Mouse (Mus musculus) neural tube, embryonic 11.5 days (tissue): ENCODE results near the gene Fndc10. TPM values are rescaled to one million over a fixed set of nuclear protein-coding genes. Genes with fewer than 3 reads are reported as not detected.
"Not testable (repeated sequence)": the region's sequence is repeated elsewhere in the genome, so short reads cannot be mapped to it uniquely, and the experiment has no call there.

Experiments used
- ATAC-seq: fragments of 200-750 bp; cut with Nextera tagmentation; 2 replicates; pipeline ENCODE4 v1.8.0; 2017; ENCODE audit warnings: moderate number of reproducible peaks, mild to moderate bottlenecking, moderate TSS enrichment, moderate library complexity; ENCODE audit not compliant: insufficient read depth, low FRiP score, low TSS enrichment
- DNase-seq: peaks from one replicate; pipeline ENCODE4 v3.0.0-alpha.2; 2015; ENCODE audit warnings: low spot score
- H3K27ac ChIP-seq: fragments of 300-500 bp; sonication (generic); 2 replicates; pipeline ENCODE4 v1.5.1; 2014; ENCODE audit warnings: low read depth, mild to moderate bottlenecking, low read length
- H3K27me3 ChIP-seq: fragments of 300-500 bp; sonication (generic); 2 replicates; pipeline ENCODE4 v1.6.1; 2014; ENCODE audit warnings: mild to moderate bottlenecking, low read length, mixed read lengths; ENCODE audit not compliant: control insufficient read depth, insufficient read depth
- H3K36me3 ChIP-seq: fragments of 300-500 bp; sonication (generic); 2 replicates; pipeline ENCODE4 v1.6.1; 2014; ENCODE audit warnings: mild to moderate bottlenecking, low read length, moderate library complexity, mixed read lengths; ENCODE audit not compliant: control insufficient read depth, insufficient read depth
- H3K4me1 ChIP-seq: fragments of 300-500 bp; sonication (generic); 2 replicates; pipeline ENCODE4 v1.6.1; 2014; ENCODE audit warnings: low read length, mixed read lengths; ENCODE audit not compliant: control insufficient read depth, insufficient read depth
- H3K4me2 ChIP-seq: fragments of 300-500 bp; sonication (generic); 2 replicates; pipeline ENCODE4 v1.6.1; 2014; ENCODE audit warnings: low read depth, mild to moderate bottlenecking, moderate library complexity
- H3K4me3 ChIP-seq: fragments of 300-500 bp; sonication (generic); 2 replicates; pipeline ENCODE4 v1.5.1; 2014; ENCODE audit warnings: low read depth, low read length
- H3K9ac ChIP-seq: fragments of 300-500 bp; sonication (generic); 2 replicates; pipeline ENCODE4 v1.6.1; 2014; ENCODE audit warnings: mild to moderate bottlenecking, low read length
- H3K9me3 ChIP-seq: fragments of 300-500 bp; sonication (generic); 2 replicates; pipeline ENCODE4 v1.6.1; 2016; ENCODE audit warnings: low read length; ENCODE audit not compliant: control insufficient read depth
- whole genome bisulfite sequencing: fragments of 180-500 bp; shearing (Covaris S2); extraction: QIAGEN DNeasy Blood & Tissue Kit; methylation state at CpG from one replicate; pipeline ENCODE4 v1.1.7; 2014; 5-methylcytosine and 5-hydroxymethylcytosine counted together
- polyA plus RNA-seq: library from polyadenylated mRNA; unstranded; fragments of >200 nt; fragmentation: Nextera tagmentation; extraction: Ambion mirVana; gene quantifications from 2 replicates; pipeline ENCODE4 v1.2.1, GENCODE M21; 2014

Gene Fndc10
- polyA plus RNA-seq, 1 experiment from 2014 or later, result 2.2 TPM

DNA sequence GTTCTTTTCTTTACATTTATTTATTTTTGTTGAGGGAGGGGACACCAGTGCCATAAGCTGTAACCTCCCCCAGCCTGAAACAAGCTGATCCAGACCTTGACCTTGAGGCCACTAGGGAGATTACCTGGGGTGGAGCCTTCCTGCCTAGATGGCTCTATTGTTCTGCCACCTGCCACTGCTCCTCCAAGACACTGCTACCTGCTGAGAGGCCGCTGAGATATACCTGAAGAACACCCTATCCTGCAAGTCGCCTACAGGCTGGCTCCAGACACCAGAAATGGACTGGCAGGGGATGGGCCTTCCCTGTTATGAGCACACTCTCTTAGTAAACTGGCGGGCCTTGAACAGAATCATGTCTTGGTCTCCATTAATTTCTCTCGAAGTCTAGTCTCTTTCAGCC is 23.9 kb upstream of the Fndc10 start:
- not testable (repeated sequence) for DNase-seq, H3K9me3 ChIP-seq, ATAC-seq, H3K4me1 ChIP-seq, H3K36me3 ChIP-seq, H3K27me3 ChIP-seq, H3K9ac ChIP-seq, H3K27ac ChIP-seq, H3K4me3 ChIP-seq, H3K4me2 ChIP-seq
- WGBS, result 58% methylated on average over 4 of the region's 4 CpGs

DNA sequence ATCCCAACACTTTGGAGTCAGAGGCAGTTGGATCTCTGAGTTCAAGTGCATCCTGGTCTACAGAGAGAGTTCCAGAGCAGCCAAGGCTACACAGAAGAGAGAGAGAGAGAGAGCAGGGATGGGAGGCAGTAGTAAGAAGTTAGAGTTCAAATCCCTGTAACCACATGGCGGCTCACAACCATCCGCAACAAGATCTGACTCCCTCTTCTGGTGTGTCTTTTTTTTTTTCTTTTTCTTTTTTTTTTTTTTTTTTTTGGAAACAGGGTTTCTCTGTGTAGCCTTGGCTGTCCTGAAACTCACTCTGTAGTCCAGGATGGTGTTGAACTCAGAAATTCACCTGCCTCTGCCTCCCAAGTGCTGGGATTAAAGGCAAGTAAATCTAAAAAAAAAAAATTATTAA is 22.1 kb upstream of the Fndc10 start:
- 72% methylated on average over 2 of the region's 2 CpGs for WGBS
- Histone ChIP-seq H3K4me2 (no peak overlapping the region), H3K27ac (no peak overlapping the region), H3K9me3 (no peaks in the 10 kb centered on the region), H3K27me3 (no peaks in the 10 kb centered on the region), H3K4me1 (peaks cover 6% of the 10 kb centered on the region), H3K4me3 (no peak overlapping the region), H3K36me3 (no peaks in the 10 kb centered on the region), H3K9ac (no peak overlapping the region)
- DNase-seq, result no peak
- no peak for ATAC-seq

GRCm38 (mm10) chr4:155675991-155676390 is 18.2 kb upstream of the Fndc10 start:
- 86% methylated on average over 2 of the region's 2 CpGs for WGBS
- Histone ChIP-seq H3K27me3 (no peaks in the 10 kb centered on the region), H3K9me3 (no peaks in the 10 kb centered on the region), H3K9ac (no peak overlapping the region), H3K36me3 (no peaks in the 10 kb centered on the region), H3K27ac (no peak overlapping the region), H3K4me1 (no peaks in the 10 kb centered on the region), H3K4me2 (no peak overlapping the region), H3K4me3 (no peak overlapping the region)
- DNase-seq (no peak), ATAC-seq (no peak)

DNA sequence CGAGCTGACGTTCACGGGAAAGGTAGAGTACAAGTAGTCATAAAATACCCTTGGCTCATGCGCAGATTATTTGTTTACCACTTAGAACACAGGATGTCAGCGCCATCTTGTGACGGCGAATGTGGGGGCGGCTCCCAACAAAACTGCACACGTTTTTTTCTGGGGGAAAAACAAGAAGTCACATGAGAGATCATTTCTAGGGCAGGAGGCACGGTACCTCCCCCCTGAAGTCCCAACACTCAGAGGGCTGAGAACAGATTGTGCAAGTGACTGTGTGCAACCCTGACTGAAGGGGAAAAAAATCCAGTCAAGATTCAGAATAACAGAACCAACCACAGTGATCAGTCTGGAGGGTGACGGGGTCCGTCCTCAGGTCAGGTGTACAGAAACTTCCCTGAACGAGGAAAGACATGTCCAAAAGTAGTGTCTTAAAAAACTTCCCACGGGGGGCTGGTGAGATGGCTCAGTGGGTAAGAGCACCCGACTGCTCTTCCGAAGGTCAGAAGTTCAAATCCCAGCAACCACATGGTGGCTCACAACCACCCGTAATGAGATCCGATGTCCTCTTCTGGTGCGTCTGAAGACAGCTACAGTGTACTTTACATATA is 10.4 kb upstream of the Fndc10 start:
- H3K36me3 ChIP-seq, H3K9ac ChIP-seq, H3K27ac ChIP-seq, H3K27me3 ChIP-seq, ATAC-seq, H3K4me3 ChIP-seq, H3K4me1 ChIP-seq, DNase-seq, H3K9me3 ChIP-seq, H3K4me2 ChIP-seq: not testable (repeated sequence)
- WGBS, result 91% methylated on average over 16 of the region's 19 CpGs

GRCm38 (mm10) chr4:155687764-155688163 is 6.4 kb upstream of the Fndc10 start:
- not testable (repeated sequence) for H3K36me3 ChIP-seq, H3K27ac ChIP-seq, H3K9me3 ChIP-seq, DNase-seq, ATAC-seq, H3K27me3 ChIP-seq, H3K9ac ChIP-seq, H3K4me3 ChIP-seq, H3K4me1 ChIP-seq, H3K4me2 ChIP-seq
- whole genome bisulfite sequencing, result 94% methylated on average over 4 of the region's 4 CpGs

GRCm38 (mm10) chr4:155690571-155691375 is 3.4 kb upstream of the Fndc10 start:
- H3K4me2 ChIP-seq, result no peak overlapping the region
- no peak overlapping the region for H3K4me3 ChIP-seq
- H3K36me3 ChIP-seq, result no peaks in the 10 kb centered on the region
- WGBS, result 85% methylated on average over 12 of the region's 12 CpGs
- H3K4me1 ChIP-seq, result no peaks in the 10 kb centered on the region
- H3K27me3 ChIP-seq, result peaks cover 6% of the 10 kb centered on the region
- ATAC-seq (no peak), DNase-seq (no peak)
- no peak overlapping the region for H3K9ac ChIP-seq
- H3K27ac ChIP-seq, result no peak overlapping the region
- no peaks in the 10 kb centered on the region for H3K9me3 ChIP-seq

GRCm38 (mm10) chr4:155692421-155692820 is 1.7 kb upstream of the Fndc10 start:
- no peaks in the 10 kb centered on the region for H3K4me1 ChIP-seq
- peaks cover 13% of the 10 kb centered on the region for H3K27me3 ChIP-seq
- ATAC-seq, result no peak
- no peaks in the 10 kb centered on the region for H3K36me3 ChIP-seq
- H3K4me3 ChIP-seq, result no peak overlapping the region
- no peaks in the 10 kb centered on the region for H3K9me3 ChIP-seq
- 93% methylated on average over 3 of the region's 3 CpGs for WGBS
- no peak for DNase-seq
- no peak overlapping the region for H3K9ac ChIP-seq
- no peak overlapping the region for H3K27ac ChIP-seq
- H3K4me2 ChIP-seq, result no peak overlapping the region

DNA sequence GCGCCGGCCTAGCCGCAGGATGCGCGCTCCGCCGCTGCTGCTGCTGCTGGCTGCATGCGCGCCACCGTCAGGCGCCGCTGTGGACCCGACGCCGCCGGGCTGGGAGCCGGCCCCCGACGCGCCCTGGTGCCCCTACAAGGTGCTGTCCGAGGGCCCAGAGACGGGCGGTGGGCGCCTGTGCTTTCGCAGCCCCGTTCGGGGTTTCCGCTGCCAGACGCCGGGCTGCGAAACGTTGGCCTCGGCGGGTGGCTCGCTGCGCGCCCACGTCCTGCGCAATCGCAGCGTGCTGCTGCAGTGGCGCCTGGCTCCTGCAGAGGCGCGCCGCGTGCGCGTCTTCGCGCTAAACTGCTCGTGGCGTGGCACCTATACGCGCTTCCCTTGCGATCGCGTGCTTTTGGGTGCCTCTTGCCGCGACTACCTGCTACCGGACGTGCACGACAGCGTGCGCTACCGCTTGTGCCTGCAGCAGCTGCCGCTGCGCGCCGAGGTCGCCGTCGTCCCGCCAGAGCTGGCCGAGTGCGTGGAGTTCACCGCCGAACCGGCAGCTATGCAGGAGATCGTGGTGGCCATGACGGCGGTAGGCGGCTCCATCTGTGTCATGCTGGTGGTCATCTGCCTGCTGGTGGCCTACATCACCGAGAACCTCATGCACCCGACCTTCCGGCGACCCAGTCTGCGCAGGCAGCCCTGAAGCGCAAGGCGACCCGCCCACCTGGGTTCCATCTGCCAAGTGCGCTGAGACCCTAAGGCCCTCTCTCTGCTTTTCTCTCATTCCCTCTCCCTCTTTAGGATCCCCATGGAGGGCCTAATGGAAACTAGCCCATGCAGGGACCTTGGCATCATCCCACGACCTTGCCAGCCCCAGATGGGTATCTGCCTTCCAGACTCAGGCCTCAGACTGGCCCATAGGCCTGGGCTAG is 600 bp downstream of the Fndc10 start:
- Histone ChIP-seq H3K9ac (peak overlapping the region; percentile 67), H3K27ac (peak overlapping the region; percentile 1; the same call in 1 of the 2 replicates), H3K4me3 (peak overlapping the region; percentile 75), H3K27me3 (peaks cover 13% of the 10 kb centered on the region), H3K36me3 (no peaks in the 10 kb centered on the region), H3K9me3 (no peaks in the 10 kb centered on the region), H3K4me1 (no peaks in the 10 kb centered on the region), H3K4me2 (peak overlapping the region; percentile 79)
- peak; percentile 68 for DNase-seq
- peak; percentile 57 for ATAC-seq
- WGBS, result under 1% methylated on average over 91 of the region's 92 CpGs
